Comparison of ENCODE assay signal across 8 mouse cellular contexts in genomic region chr5:89883908-89884204, GRCm38 (mm10). TPM values are rescaled to one million over a fixed set of nuclear protein-coding genes. Genes with fewer than 3 reads are reported as not detected.
A peak's percentile ranks its signal among the peaks of the same experiment; 100 is the strongest.
DNase-seq lines count a peak whose midpoint lies in the region; ATAC-seq and TF ChIP-seq lines count a peak whose summit lies in the region.

No protein-coding gene starts in this region.

- peaks cover 8% of the 10 kb centered on the region for H3K4me1 ChIP-seq in embryonic facial prominence, embryonic 15.5 days
- H3K4me1 ChIP-seq in limb, embryonic 10.5 days, result peaks cover 40% of the 10 kb centered on the region
- H3K4me1 ChIP-seq in neural tube, embryonic 12.5 days, result 0 out of 2 replicates have a peak, but pooled peaks cover 5% of the 10 kb centered on the region

- no peak overlapping the region for H3K27ac ChIP-seq in layer of hippocampus, adult 2 months
- no peak overlapping the region for H3K27ac ChIP-seq in embryonic facial prominence, embryonic 15.5 days (replicated peaks)
- peak overlapping the region; percentile 91 for H3K27ac ChIP-seq in limb, embryonic 10.5 days
- H3K27ac ChIP-seq in neural tube, embryonic 12.5 days, result no peak overlapping the region

- H3K36me3 ChIP-seq in embryonic facial prominence, embryonic 15.5 days, result no peaks in the 10 kb centered on the region
- H3K36me3 ChIP-seq in limb, embryonic 10.5 days, result peaks cover 6% of the 10 kb centered on the region
- H3K36me3 ChIP-seq in neural tube, embryonic 12.5 days, result no peaks in the 10 kb centered on the region

- 6% methylated on average over 8 of the region's 8 CpGs for WGBS in embryonic facial prominence, embryonic 15.5 days
- 2% methylated on average over 8 of the region's 8 CpGs for WGBS in limb, embryonic 10.5 days
- 7% methylated on average over 8 of the region's 8 CpGs for WGBS in neural tube, embryonic 12.5 days

- H3K4me2 ChIP-seq in embryonic facial prominence, embryonic 15.5 days (replicated peaks), result peak overlapping the region; percentile 100
- H3K4me2 ChIP-seq in neural tube, embryonic 12.5 days (replicated peaks), result peak overlapping the region; percentile 96

- no peak overlapping the region for H3K9ac ChIP-seq in embryonic facial prominence, embryonic 15.5 days
- no peak overlapping the region for H3K9ac ChIP-seq in neural tube, embryonic 12.5 days

- intact Hi-C loops in left cerebral cortex, postnatal 4 days (cut with DNase I), result loop anchor here (5.0 kb wide), 1 partner anchor 182 kb away; no protein-coding TSS in a partner anchor

- no peak for ATAC-seq in embryonic facial prominence, embryonic 15.5 days (ENCODE audit: insufficient number of reproducible peaks, low FRiP score, low TSS enrichment, low read depth)
- 0 out of 2 replicates have a peak, but pooled peaks have one; percentile 6 for ATAC-seq in neural tube, embryonic 12.5 days (ENCODE audit: low FRiP score, low read depth)

- no peaks in the 10 kb centered on the region for H3K9me3 ChIP-seq in embryonic facial prominence, embryonic 15.5 days (replicated peaks)
- no peaks in the 10 kb centered on the region for H3K9me3 ChIP-seq in limb, embryonic 10.5 days (replicated peaks)
- 0 out of 2 replicates have a peak, but pooled peaks cover 5% of the 10 kb centered on the region for H3K9me3 ChIP-seq in neural tube, embryonic 12.5 days

- no peak for DNase-seq in layer of hippocampus, adult 2 months (ENCODE audit: low spot score in 2 of 2)
- DNase-seq in layer of hippocampus, adult 9-11 months, result no peak
- peak; percentile 34 for DNase-seq in limb, embryonic 10.5 days (ENCODE audit: low spot score)
- no peak for DNase-seq in yolk sac, embryonic 10.5 days (ENCODE audit: low spot score)
- DNase-seq in frontal cortex, postnatal 36 days (ENCODE audit: low spot score in 2 of 2), result no peak
- DNase-seq in left cerebral cortex, postnatal 4 days, result no peak

- no peak for TF ChIP-seq CTCF in layer of hippocampus, adult 2 months (conservative IDR thresholded peaks at IDR 0.05)

- peak overlapping the region; percentile 85; the same call in 1 of the 2 replicates for H3K4me3 ChIP-seq in layer of hippocampus, adult 2 months
- H3K4me3 ChIP-seq in embryonic facial prominence, embryonic 15.5 days (replicated peaks), result peak overlapping the region; percentile 58
- peak overlapping the region; percentile 77 for H3K4me3 ChIP-seq in limb, embryonic 10.5 days
- peak overlapping the region; percentile 67 for H3K4me3 ChIP-seq in neural tube, embryonic 12.5 days

- H3K27me3 ChIP-seq in embryonic facial prominence, embryonic 15.5 days, result no peaks in the 10 kb centered on the region
- H3K27me3 ChIP-seq in limb, embryonic 10.5 days (ENCODE audit: low read depth, poor library complexity, severe bottlenecking), result no peaks in the 10 kb centered on the region
- no peaks in the 10 kb centered on the region for H3K27me3 ChIP-seq in neural tube, embryonic 12.5 days (replicated peaks)

RNA-seq across cellular contexts. Expression of gene Adamts3, which starts 0.7 kb away (rescaled TPM):
- total RNA-seq in layer of hippocampus, adult 2 months (2021), result 10 to 100 TPM; 25.5 to 27.1 TPM
- 2.9 and 4.3 TPM in 2 replicates for polyA plus RNA-seq in embryonic facial prominence, embryonic 15.5 days (2015; fragmentation: Nextera tagmentation; extraction: Ambion mirVana)
- 4.6 and 7.2 TPM in 2 replicates for polyA plus RNA-seq in limb, embryonic 10.5 days (2016; fragmentation: Nextera tagmentation; extraction: Ambion mirVana)
- polyA plus RNA-seq in neural tube, embryonic 12.5 days (2016; fragmentation: Nextera tagmentation; extraction: Ambion mirVana), result 3.9 and 5.6 TPM in 2 replicates
- 10 to 100 TPM; 63.6 to 71.7 TPM for total RNA-seq in left cerebral cortex, postnatal 4 days (2021)
